Mouse (Mus musculus) intestine, embryonic 16.5 days (tissue): ENCODE data around the gene Dab1. TPM values are rescaled to one million over a fixed set of nuclear protein-coding genes. Genes with fewer than 3 reads are reported as not detected.

Experiments
- ATAC-seq: fragments of 200-750 bp; cut with Nextera tagmentation; 2 replicates; pipeline ENCODE4 v1.8.0; 2017; ENCODE audit warnings: moderate TSS enrichment, moderate library complexity
- H3K27ac ChIP-seq: fragments of 300-500 bp; sonication (generic); 2 replicates; pipeline ENCODE4 v1.5.1; 2014; ENCODE audit warnings: mild to moderate bottlenecking, low read length
- H3K27me3 ChIP-seq: fragments of 300-500 bp; sonication (generic); replicated peaks from 2 replicates; pipeline ENCODE4 v1.6.1; 2014; ENCODE audit warnings: low read length, control low read depth, mixed read lengths; ENCODE audit not compliant: control insufficient read depth, insufficient read depth
- H3K36me3 ChIP-seq: fragments of 300-500 bp; sonication (generic); 2 replicates; pipeline ENCODE4 v1.6.1; 2014; ENCODE audit warnings: low read length, control low read depth; ENCODE audit not compliant: control insufficient read depth, insufficient read depth
- H3K4me1 ChIP-seq: fragments of 300-500 bp; sonication (generic); 2 replicates; pipeline ENCODE4 v1.6.1; 2014; ENCODE audit warnings: low read length, control low read depth, mixed read lengths; ENCODE audit not compliant: control insufficient read depth, insufficient read depth
- H3K4me2 ChIP-seq: fragments of 300-500 bp; sonication (generic); 2 replicates; pipeline ENCODE4 v1.6.1; 2014; ENCODE audit warnings: low read depth, low read length, control low read depth
- H3K4me3 ChIP-seq: fragments of 300-500 bp; sonication (generic); 2 replicates; pipeline ENCODE4 v1.5.1; 2014; ENCODE audit warnings: mild to moderate bottlenecking, low read length
- H3K9ac ChIP-seq: fragments of 300-500 bp; sonication (generic); 2 replicates; pipeline ENCODE4 v1.6.1; 2014; ENCODE audit warnings: low read depth, low read length
- H3K9me3 ChIP-seq: fragments of 300-500 bp; sonication (generic); 2 replicates; pipeline ENCODE4 v1.6.1; 2016; ENCODE audit warnings: low read length, control low read depth; ENCODE audit not compliant: control insufficient read depth
- WGBS: fragments of 180-500 bp; shearing (Covaris S2); extraction: QIAGEN DNeasy Blood & Tissue Kit; methylation state at CpG from one replicate; pipeline ENCODE4 v1.1.7; 2014; 5-methylcytosine and 5-hydroxymethylcytosine counted together
- polyA plus RNA-seq: library from polyadenylated mRNA; unstranded; fragments of >200 nt; fragmentation: Nextera tagmentation; extraction: Ambion mirVana; gene quantifications from 2 replicates; pipeline ENCODE4 v1.2.1, GENCODE M21; 2015

Dab1 gene
- polyA plus RNA-seq, 1 experiment from 2014 or later: 54.5 TPM

DNA sequence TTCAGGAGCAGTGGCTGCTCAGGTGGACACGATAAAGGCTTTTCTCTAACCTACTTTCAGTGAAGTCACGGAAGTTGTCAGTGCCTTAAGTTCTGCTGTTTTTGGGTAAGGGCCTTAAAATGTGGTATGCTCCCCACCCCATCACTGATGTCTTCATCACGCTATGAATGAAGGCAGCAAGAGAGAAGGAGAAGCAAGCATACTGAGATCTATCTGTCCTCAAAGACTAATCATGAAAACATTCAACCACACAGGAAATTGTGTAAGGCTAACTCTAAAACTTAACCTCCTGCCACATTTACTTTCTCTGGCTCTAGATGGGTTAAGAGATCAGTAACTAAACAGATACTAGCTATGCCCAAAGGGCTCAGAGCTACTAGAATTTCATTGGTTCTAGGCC lies 1050.2 kb downstream of the Dab1 start:
- ATAC-seq: no peak
- H3K27me3 ChIP-seq: no peaks in the 10 kb centered on the region
- no peak overlapping the region for H3K9ac ChIP-seq
- no peak overlapping the region for H3K4me3 ChIP-seq
- no peak overlapping the region for H3K27ac ChIP-seq
- no peak overlapping the region for H3K4me2 ChIP-seq
- no peaks in the 10 kb centered on the region for H3K36me3 ChIP-seq
- no peaks in the 10 kb centered on the region for H3K9me3 ChIP-seq
- H3K4me1 ChIP-seq: no peaks in the 10 kb centered on the region
- 91% methylated on average over 3 of the region's 3 CpGs for WGBS

DNA sequence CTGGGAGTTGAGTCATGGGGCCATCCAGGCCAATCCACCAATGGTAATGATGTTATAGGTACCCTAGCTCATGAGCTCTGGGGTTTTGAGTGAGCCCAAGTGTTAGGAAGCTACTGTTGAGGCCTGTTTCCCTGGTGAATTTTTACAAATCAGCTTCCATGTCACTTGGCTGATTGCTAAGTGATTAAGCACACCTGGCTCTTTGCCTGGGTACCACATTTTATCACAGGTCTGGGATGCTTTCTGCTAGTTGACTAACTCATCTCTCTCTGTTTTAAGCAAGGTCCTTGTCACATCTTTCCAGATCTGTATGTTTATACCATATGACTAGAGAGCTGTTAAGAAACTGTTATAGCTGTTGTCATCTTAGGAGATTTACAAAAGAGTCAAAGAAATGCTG lies 1051.6 kb downstream of the Dab1 start:
- Histone ChIP-seq H3K4me1 (no peaks in the 10 kb centered on the region), H3K27me3 (no peaks in the 10 kb centered on the region), H3K27ac (no peak overlapping the region), H3K9me3 (no peaks in the 10 kb centered on the region), H3K9ac (no peak overlapping the region), H3K36me3 (no peaks in the 10 kb centered on the region), H3K4me2 (no peak overlapping the region), H3K4me3 (no peak overlapping the region)
- ATAC-seq: no peak

DNA sequence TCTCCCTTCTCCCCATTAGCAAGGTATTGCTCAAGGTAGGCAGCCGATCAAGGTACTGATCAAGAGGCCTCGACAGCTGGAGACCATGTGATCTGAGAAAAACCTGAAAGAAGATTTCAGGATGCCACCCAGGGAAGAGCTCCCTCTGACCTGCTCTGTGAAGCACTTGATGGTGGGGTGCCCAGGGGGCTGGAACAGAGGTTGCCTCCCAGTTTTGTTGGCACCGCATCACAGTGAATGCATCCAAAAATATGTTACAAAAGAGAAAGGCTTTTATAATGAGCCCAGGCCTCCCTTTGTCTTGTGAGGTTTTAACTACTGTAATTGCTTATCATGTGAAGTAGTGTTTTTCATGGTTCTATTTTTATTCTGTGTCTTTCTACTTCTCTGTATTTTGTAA lies 1054.2 kb downstream of the Dab1 start:
- Histone ChIP-seq H3K4me3 (no peak overlapping the region), H3K9me3 (no peaks in the 10 kb centered on the region), H3K36me3 (no peaks in the 10 kb centered on the region), H3K4me2 (no peak overlapping the region), H3K27ac (no peak overlapping the region), H3K4me1 (no peaks in the 10 kb centered on the region), H3K27me3 (no peaks in the 10 kb centered on the region), H3K9ac (no peak overlapping the region)
- 81% methylated on average over 3 of the region's 3 CpGs for WGBS
- no peak for ATAC-seq

DNA sequence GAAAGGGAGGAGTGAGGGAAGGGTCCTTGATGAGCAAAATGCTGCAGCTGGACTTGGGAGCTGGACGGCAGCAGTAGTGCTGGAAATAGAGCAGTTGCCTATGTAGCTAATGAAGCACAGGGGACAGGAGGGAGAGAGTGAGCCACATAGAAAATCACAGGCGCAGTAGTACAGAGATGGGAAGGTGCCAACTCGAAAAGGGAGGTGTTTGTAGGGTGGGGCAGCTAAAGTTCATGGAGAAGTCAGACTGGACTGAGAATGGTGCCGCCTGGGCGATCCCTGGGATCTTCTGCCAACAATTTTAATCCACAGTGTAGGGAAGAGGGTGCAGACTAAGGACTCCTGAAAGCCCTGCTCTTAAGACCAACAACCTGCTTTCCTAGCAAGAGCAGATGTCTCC lies 1055.5 kb downstream of the Dab1 start:
- ATAC-seq: no peak
- Histone ChIP-seq H3K4me2 (no peak overlapping the region), H3K27me3 (no peaks in the 10 kb centered on the region), H3K36me3 (no peaks in the 10 kb centered on the region), H3K9ac (no peak overlapping the region), H3K4me1 (no peaks in the 10 kb centered on the region), H3K4me3 (no peak overlapping the region), H3K27ac (no peak overlapping the region), H3K9me3 (no peaks in the 10 kb centered on the region)
- WGBS: 89% methylated on average over 5 of the region's 5 CpGs

DNA sequence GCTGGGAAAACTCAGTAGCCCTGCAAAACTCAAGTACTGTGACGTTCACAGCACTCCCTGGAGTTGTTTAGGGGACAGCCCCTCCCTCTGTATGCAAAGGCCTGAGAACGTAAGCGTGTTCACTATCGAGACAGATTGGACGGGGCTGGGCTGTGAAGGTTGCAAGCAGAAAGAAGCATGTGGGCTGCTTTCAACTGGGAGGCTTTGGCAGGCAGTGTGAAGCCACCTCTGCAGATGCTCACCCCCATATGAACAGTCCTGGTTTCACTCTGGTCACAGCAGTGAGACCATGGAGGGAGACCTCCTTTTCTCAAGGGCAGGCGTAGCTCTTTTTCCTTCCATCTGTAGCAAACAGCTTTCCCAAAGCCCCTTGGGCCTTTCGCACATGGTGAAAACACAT lies 1059.1 kb downstream of the Dab1 start:
- no peaks in the 10 kb centered on the region for H3K4me1 ChIP-seq
- no peak overlapping the region for H3K9ac ChIP-seq
- H3K27ac ChIP-seq: no peak overlapping the region
- 73% methylated on average over 7 of the region's 7 CpGs for WGBS
- H3K9me3 ChIP-seq: no peaks in the 10 kb centered on the region
- no peak overlapping the region for H3K4me2 ChIP-seq
- H3K4me3 ChIP-seq: no peak overlapping the region
- no peak for ATAC-seq
- H3K36me3 ChIP-seq: no peaks in the 10 kb centered on the region
- no peaks in the 10 kb centered on the region for H3K27me3 ChIP-seq

DNA sequence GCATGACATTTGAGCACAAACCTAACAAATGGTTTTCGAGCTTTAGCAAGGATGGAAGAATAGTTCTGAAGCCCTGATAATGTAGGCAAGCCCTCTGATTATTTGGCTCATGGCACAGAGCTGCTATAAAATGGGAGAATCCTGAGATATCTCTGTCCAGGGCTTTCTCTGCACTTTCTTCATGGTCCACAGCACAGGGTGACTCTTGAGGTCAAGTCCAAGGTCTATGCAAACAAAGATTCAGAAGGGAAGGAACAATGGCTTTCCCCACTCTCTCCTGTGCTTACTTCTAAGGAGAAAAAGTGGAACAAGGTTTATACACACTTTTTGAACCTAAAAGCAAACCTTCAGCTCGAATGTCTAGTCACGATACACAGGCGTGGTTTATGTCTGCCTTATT lies 1061.3 kb downstream of the Dab1 start:
- Histone ChIP-seq H3K4me3 (no peak overlapping the region), H3K27me3 (no peaks in the 10 kb centered on the region), H3K36me3 (no peaks in the 10 kb centered on the region), H3K9me3 (no peaks in the 10 kb centered on the region), H3K4me1 (no peaks in the 10 kb centered on the region), H3K4me2 (no peak overlapping the region), H3K27ac (no peak overlapping the region), H3K9ac (no peak overlapping the region)
- no peak for ATAC-seq
- WGBS: 87% methylated on average over 4 of the region's 4 CpGs

DNA sequence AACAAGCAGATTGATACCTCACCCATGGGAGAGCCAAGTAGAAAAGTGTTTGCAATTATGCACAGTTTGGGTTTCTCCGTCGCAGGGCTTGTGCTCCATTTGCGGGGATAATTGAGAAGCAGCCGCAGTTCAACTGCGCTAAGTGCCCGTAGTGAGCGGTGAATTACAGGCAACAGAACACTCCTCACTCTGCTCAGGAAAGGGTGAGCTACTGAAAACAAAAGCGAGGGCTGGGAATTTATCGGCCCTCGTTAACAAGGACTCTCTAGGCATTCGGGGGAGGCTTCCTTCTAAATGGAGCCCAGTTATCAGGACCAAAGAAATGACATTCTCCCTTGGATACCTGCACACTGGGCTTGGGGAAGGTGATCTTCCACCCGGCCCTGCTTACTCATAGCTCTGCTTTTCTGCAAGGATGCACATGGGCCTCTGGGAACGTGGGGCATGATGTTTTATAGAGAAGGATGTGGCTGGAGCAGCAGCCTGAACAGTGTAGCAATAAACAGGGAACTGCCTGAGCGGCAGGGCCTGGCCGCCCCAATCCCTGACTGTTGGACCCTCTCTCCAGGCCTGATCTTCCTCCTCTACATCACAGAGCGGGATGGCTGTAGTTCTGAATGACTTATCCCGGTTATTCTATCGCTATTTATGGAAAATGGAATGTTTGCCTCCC lies 1067.1 kb downstream of the Dab1 start:
- H3K4me3 ChIP-seq: no peak overlapping the region
- H3K4me2 ChIP-seq: no peak overlapping the region

GRCm38 (mm10) chr4:104689047-104689446 lies 1069.9 kb downstream of the Dab1 start:
- H3K4me1 ChIP-seq: no peaks in the 10 kb centered on the region
- H3K4me3 ChIP-seq: no peak overlapping the region
- H3K4me2 ChIP-seq: no peak overlapping the region
- H3K36me3 ChIP-seq: no peaks in the 10 kb centered on the region
- H3K27ac ChIP-seq: no peak overlapping the region
- 23% methylated on average over 3 of the region's 3 CpGs for WGBS
- no peak overlapping the region for H3K9ac ChIP-seq
- ATAC-seq: no peak
- no peaks in the 10 kb centered on the region for H3K9me3 ChIP-seq
- no peaks in the 10 kb centered on the region for H3K27me3 ChIP-seq

More for the DNA sequence above, 1067.1 kb downstream of the Dab1 start:
- H3K27ac ChIP-seq: no peak overlapping the region
- no peaks in the 10 kb centered on the region for H3K27me3 ChIP-seq
- 53% methylated on average over 18 of the region's 18 CpGs for WGBS
- no peaks in the 10 kb centered on the region for H3K4me1 ChIP-seq
- no peak for ATAC-seq
- H3K36me3 ChIP-seq: no peaks in the 10 kb centered on the region
- no peak overlapping the region for H3K9ac ChIP-seq
- H3K9me3 ChIP-seq: no peaks in the 10 kb centered on the region

GRCm38 (mm10) chr4:104691026-104691425 lies 1071.9 kb downstream of the Dab1 start:
- Histone ChIP-seq H3K9me3 (no peaks in the 10 kb centered on the region), H3K4me2 (no peak overlapping the region), H3K4me1 (no peaks in the 10 kb centered on the region), H3K27me3 (no peaks in the 10 kb centered on the region), H3K4me3 (no peak overlapping the region), H3K27ac (no peak overlapping the region), H3K36me3 (no peaks in the 10 kb centered on the region), H3K9ac (no peak overlapping the region)
- 83% methylated on average over 7 of the region's 7 CpGs for WGBS
- no peak for ATAC-seq

DNA sequence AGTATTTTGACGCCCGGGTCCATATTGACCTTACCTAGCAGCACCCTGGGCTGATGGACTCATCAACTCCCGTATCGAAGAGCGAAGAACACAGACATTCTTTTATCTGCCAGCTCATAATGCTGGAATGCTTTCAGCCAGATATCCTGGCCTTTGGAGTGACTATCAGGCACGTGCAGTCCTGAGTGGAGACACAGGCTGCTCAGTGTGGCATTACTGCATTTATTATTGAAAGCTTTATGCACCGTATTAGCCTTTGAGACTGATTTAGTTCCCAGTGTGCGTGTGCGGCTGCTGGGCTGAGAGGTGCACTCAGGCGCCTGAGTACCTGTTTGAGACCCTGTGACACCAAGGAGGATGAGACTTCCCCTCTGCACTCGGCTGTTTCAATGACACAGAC lies 1075.0 kb downstream of the Dab1 start:
- 76% methylated on average over 11 of the region's 11 CpGs for WGBS
- no peak for ATAC-seq
- no peak overlapping the region for H3K4me2 ChIP-seq
- no peaks in the 10 kb centered on the region for H3K4me1 ChIP-seq
- no peaks in the 10 kb centered on the region for H3K9me3 ChIP-seq
- H3K4me3 ChIP-seq: no peak overlapping the region
- H3K36me3 ChIP-seq: no peaks in the 10 kb centered on the region
- no peak overlapping the region for H3K9ac ChIP-seq
- no peaks in the 10 kb centered on the region for H3K27me3 ChIP-seq
- H3K27ac ChIP-seq: no peak overlapping the region
